Mouse (Mus musculus): ENCODE measurements around the gene Ube4a. TPM values are rescaled to one million over a fixed set of nuclear protein-coding genes. Genes with fewer than 3 reads are reported as not detected.

The Ube4a gene
- total and polyA plus RNA-seq, 2 experiments from 2014 or later = 9.9 to 10.7 TPM

DNA sequence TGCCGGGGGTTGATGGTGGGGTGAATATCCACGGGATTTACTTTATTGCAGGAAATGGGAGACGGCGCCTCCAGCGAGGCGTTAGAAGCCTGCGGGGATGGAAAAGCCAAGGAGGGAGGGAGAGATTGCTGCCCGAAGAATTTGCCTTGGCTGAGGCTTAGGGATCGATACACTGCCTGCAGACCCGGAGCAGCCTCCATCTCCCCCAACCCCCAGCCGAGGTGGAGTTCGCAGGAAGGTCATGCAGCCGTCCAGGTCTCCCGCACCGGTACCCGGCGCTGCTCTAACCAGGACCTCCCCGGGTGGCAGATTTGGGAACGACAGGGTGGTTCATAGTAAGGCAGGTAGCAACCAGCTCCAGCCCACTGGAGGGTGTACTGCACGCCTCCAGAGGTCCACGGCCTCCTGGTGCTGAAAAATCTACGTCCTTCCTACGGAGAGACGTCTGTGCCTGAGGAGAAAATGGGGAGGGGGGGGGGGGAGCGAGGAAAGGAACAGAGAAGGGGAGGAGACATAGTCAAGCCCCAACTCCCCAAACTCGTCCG, 82.9 kb downstream of the Ube4a start:
- TF ChIP-seq EP300 (IDR thresholded peaks at IDR 0.05; ENCODE audit: low read depth) = no peak
- peak; percentile 19; the same call in 1 of the 2 replicates for TF ChIP-seq CTCF (IDR thresholded peaks at IDR 0.05; ENCODE audit: low read depth)
- no peaks in the 10 kb centered on the region for H3K9me3 ChIP-seq (replicated peaks; ENCODE audit: control insufficient read depth, low read length)
- H3K36me3 ChIP-seq (replicated peaks; ENCODE audit: control insufficient read depth, insufficient read depth, low read length) = no peaks in the 10 kb centered on the region
- peak overlapping the region; percentile 88; the same call in 1 of the 2 replicates for H3K27ac ChIP-seq (ENCODE audit: low read depth)
- no peaks in the 10 kb centered on the region for H3K27me3 ChIP-seq (ENCODE audit: control insufficient read depth, insufficient read depth, low read length)
- H3K4me1 ChIP-seq (ENCODE audit: control insufficient read depth, insufficient read depth) = peaks cover 18% of the 10 kb centered on the region; the same call in 1 of the 2 replicates
- peak; percentile 46 for DNase-seq (ENCODE audit: low spot score)
- peak overlapping the region; percentile 100 for H3K4me2 ChIP-seq (ENCODE audit: low read depth, low read length)
- H3K9ac ChIP-seq (replicated peaks; ENCODE audit: low read depth, low read length) = peak overlapping the region; percentile 63
- 2% methylated on average over 25 of the region's 27 CpGs for WGBS
- ATAC-seq (ENCODE audit: insufficient read depth, low read depth) = peak; percentile 62
- H3K4me3 ChIP-seq (ENCODE audit: low read depth, low read length) = peak overlapping the region; percentile 94

DNA sequence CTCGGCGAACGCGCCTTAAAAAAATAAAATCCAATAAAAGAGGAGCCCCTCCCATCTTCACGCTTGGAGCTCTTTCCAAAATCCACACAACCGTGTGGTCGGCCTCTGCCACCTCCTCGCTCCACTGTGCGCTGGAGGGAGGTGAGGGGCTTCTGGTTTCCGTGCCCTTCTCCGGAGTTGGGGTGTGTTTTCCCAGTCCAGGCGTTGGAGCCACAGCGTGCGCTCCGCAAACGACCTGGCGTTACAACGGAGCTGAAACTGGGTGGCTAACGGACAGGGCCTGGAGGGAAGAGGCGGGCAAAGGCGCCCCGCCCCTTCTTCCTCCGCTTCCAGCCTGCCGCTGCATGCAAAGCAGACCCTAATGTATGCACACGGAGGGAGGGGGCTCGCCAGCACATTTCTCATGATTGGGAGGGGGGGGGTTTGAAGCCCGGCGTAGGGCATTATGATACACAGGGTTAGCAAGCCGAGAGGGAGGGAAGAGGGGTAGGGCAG, 83.4 kb downstream of the Ube4a start:
- DNase-seq (ENCODE audit: low spot score) = peak; percentile 46
- peak; percentile 47 for ATAC-seq (ENCODE audit: insufficient read depth, low read depth)
- peak overlapping the region; percentile 88 for H3K27ac ChIP-seq (ENCODE audit: low read depth)
- H3K27me3 ChIP-seq (ENCODE audit: control insufficient read depth, insufficient read depth, low read length) = no peaks in the 10 kb centered on the region
- under 1% methylated on average over 29 of the region's 29 CpGs for WGBS
- peak overlapping the region; percentile 100 for H3K4me2 ChIP-seq (ENCODE audit: low read depth, low read length)
- H3K9me3 ChIP-seq (replicated peaks; ENCODE audit: control insufficient read depth, low read length) = no peaks in the 10 kb centered on the region
- peak overlapping the region; percentile 63 for H3K9ac ChIP-seq (replicated peaks; ENCODE audit: low read depth, low read length)
- no peaks in the 10 kb centered on the region for H3K36me3 ChIP-seq (replicated peaks; ENCODE audit: control insufficient read depth, insufficient read depth, low read length)
- peaks cover 18% of the 10 kb centered on the region; the same call in 1 of the 2 replicates for H3K4me1 ChIP-seq (ENCODE audit: control insufficient read depth, insufficient read depth)
- TF ChIP-seq EP300 (IDR thresholded peaks at IDR 0.05; ENCODE audit: low read depth) (no peak), CTCF (IDR thresholded peaks at IDR 0.05; ENCODE audit: low read depth) (no peak)
- peak overlapping the region; percentile 94 for H3K4me3 ChIP-seq (ENCODE audit: low read depth, low read length)

DNA sequence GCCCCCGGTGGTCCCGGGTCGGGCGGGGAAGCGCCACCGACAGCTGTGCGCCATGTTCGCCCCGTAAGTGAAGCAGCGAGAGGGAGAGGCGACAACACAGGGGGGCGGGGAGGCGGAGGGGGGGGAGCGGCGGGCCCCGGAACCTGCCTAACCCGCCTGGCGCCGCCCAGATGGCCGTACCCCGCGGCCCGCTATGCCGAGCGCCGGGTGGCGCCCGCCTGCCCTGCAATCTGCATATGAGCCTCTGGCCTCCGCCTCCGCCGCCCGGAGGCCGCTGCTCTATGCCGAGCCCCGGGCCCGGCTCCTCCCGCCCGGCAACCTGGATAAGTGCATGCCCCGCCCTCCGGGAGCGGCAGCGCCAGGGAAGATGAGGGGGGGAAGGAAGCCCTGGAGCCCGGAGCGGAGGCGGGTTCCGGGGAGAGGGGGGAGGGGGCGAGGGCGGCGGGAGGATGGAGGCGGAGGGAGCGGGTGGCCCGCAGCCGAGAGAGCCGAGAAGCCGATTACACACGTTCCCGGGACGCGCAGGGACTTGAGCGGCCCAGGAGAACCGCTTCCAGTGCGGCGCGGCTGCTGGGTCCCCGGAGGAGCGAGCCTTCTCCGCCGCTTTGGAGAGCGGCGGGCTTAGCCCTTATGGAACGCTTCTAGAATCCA, 84.1 kb downstream of the Ube4a start, which contains the start of gene Kmt2a:
TSS of gene Kmt2a (minus strand) at position 76 of the 651 bp plus-strand sequence.
- Histone ChIP-seq H3K27me3 (ENCODE audit: control insufficient read depth, insufficient read depth, low read length) (no peaks in the 10 kb centered on the region), H3K9me3 (replicated peaks; ENCODE audit: control insufficient read depth, low read length) (no peaks in the 10 kb centered on the region), H3K36me3 (replicated peaks; ENCODE audit: control insufficient read depth, insufficient read depth, low read length) (no peaks in the 10 kb centered on the region), H3K4me2 (ENCODE audit: low read depth, low read length) (peak within 1 kb of the TSS; percentile 100), H3K4me1 (ENCODE audit: control insufficient read depth, insufficient read depth) (peaks cover 20% of the 10 kb centered on the region; the same call in 1 of the 2 replicates), H3K4me3 (ENCODE audit: low read depth, low read length) (peak within 1 kb of the TSS; percentile 94), H3K27ac (ENCODE audit: low read depth) (peak within 1 kb of the TSS; percentile 90), H3K9ac (replicated peaks; ENCODE audit: low read depth, low read length) (peak within 1 kb of the TSS; percentile 85)
- WGBS = under 1% methylated on average over 45 of the region's 71 CpGs
- peak; percentile 88 for ATAC-seq (ENCODE audit: insufficient read depth, low read depth)
- peak; percentile 90 for DNase-seq (ENCODE audit: low spot score)
- TF ChIP-seq EP300 (IDR thresholded peaks at IDR 0.05; ENCODE audit: low read depth) (peak; percentile 52; the same call in 1 of the 2 replicates), CTCF (IDR thresholded peaks at IDR 0.05; ENCODE audit: low read depth) (no peak)

DNA sequence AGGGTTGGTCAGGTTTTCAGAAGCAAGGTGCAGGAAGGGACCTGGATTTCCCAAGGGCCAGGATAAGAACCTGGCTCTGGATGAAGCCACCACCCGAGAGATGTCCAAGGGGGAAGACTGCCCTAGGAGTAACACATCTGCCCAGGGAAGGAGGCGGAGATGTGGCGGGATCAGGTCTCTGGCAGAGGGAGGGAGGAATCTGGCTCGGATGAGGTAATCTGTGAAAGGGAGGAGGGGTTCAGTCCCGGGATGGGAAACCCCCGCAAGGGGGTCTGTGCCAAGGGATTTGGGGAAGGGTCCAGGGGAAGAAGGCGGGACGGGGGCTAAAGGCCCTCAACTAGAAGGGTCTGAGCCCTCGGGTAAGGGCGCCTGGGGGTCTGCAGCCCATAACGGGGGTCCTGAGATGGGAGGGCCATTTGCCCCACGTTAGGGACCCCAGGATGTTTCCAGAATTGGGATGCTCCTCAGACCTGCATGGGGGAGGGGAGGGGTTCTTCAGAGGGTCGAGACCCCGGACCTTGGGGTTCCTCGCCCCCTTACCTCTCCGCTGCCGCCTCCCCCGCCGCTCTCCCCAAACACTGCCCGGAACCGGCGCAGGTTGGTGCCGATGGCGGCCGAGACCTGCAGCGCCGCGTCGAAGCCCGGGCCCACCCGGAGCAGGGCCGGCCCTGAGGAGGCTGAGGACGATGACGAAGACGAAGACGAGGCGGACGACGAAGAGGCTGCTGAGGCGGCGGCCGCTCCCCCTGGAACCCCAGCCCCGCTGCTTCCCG, 84.9 kb downstream of the Ube4a start:
- no peak for DNase-seq (ENCODE audit: low spot score)
- TF ChIP-seq CTCF (IDR thresholded peaks at IDR 0.05; ENCODE audit: low read depth) (no peak), EP300 (IDR thresholded peaks at IDR 0.05; ENCODE audit: low read depth) (no peak)
- Histone ChIP-seq H3K4me1 (ENCODE audit: control insufficient read depth, insufficient read depth) (peaks cover 28% of the 10 kb centered on the region), H3K27me3 (ENCODE audit: control insufficient read depth, insufficient read depth, low read length) (no peaks in the 10 kb centered on the region), H3K27ac (ENCODE audit: low read depth) (peak overlapping the region; percentile 90), H3K36me3 (replicated peaks; ENCODE audit: control insufficient read depth, insufficient read depth, low read length) (no peaks in the 10 kb centered on the region), H3K9ac (replicated peaks; ENCODE audit: low read depth, low read length) (peak overlapping the region; percentile 85), H3K4me3 (ENCODE audit: low read depth, low read length) (peak overlapping the region; percentile 94), H3K9me3 (replicated peaks; ENCODE audit: control insufficient read depth, low read length) (no peaks in the 10 kb centered on the region), H3K4me2 (ENCODE audit: low read depth, low read length) (peak overlapping the region; percentile 99)
- peak; percentile 13; the same call in 1 of the 2 replicates for ATAC-seq (ENCODE audit: insufficient read depth, low read depth)
- under 1% methylated on average over 35 of the region's 44 CpGs for WGBS

DNA sequence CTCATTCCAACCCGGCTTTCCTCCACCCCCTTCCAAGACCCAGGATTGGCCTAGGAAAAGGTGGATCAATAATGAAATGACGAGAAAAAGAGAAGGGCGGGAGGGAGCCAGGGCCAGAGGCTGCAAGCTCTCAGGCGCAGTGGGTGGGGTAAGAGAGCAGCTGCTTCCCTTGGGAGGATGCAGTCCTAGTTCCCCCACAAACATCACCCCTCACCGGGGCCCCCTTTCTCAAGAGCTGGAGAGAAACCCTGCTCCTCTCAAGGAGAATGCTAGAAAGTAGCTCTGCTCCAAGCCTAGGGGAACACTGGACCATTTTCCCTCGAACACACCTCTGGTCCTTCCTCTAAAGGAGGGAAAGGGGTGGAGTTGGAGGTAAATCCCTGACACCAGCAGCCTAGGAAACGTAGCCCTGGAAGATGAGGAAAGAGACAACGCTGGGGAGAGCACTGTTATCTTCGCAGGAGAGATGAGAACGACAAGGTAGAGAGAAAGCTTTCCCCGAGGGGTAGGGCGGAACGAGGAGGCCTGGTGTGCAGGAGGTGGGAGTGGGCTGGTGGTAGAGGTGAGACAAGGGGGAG, 85.6 kb downstream of the Ube4a start:
- Histone ChIP-seq H3K27ac (ENCODE audit: low read depth) (peak overlapping the region; percentile 90; the same call in 1 of the 2 replicates), H3K36me3 (replicated peaks; ENCODE audit: control insufficient read depth, insufficient read depth, low read length) (no peaks in the 10 kb centered on the region), H3K9ac (replicated peaks; ENCODE audit: low read depth, low read length) (peak overlapping the region; percentile 85), H3K9me3 (replicated peaks; ENCODE audit: control insufficient read depth, low read length) (no peaks in the 10 kb centered on the region), H3K4me1 (ENCODE audit: control insufficient read depth, insufficient read depth) (peaks cover 34% of the 10 kb centered on the region), H3K4me2 (ENCODE audit: low read depth, low read length) (peak overlapping the region; percentile 99), H3K27me3 (ENCODE audit: control insufficient read depth, insufficient read depth, low read length) (no peaks in the 10 kb centered on the region), H3K4me3 (ENCODE audit: low read depth, low read length) (peak overlapping the region; percentile 94)
- TF ChIP-seq EP300 (IDR thresholded peaks at IDR 0.05; ENCODE audit: low read depth) (no peak), CTCF (IDR thresholded peaks at IDR 0.05; ENCODE audit: low read depth) (no peak)
- no peak for ATAC-seq (ENCODE audit: insufficient read depth, low read depth)
- no peak for DNase-seq (ENCODE audit: low spot score)
- WGBS = under 1% methylated on average over 13 of the region's 13 CpGs

Data from heart, postnatal 0 days (tissue).